Mouse (Mus musculus) induced T-regulatory cell, adult 2 months (primary cell): ENCODE measurements around the gene Efcab6.

ENCODE experiments used
- DNase-seq: peaks from one replicate; pipeline ENCODE4 v3.0.0-alpha.2; 2012; ENCODE audit warnings: low read depth

The Efcab6 gene

GRCm38 (mm10) chr15:84058841-84059240 lies 6.3 kb downstream of the Efcab6 start:
- DNase-seq, result no peak

GRCm38 (mm10) chr15:84056083-84056482 lies 9.1 kb downstream of the Efcab6 start:
- DNase-seq, result no peak

- DNase-seq, result peak; percentile 45
Observed at GRCm38 (mm10) chr15:84053859-84054258, 11.3 kb downstream of the Efcab6 start.

GRCm38 (mm10) chr15:84053240-84053639 lies 11.9 kb downstream of the Efcab6 start:
- DNase-seq, result no peak

- DNase-seq, result no peak
Observed at GRCm38 (mm10) chr15:84052390-84052789, 12.8 kb downstream of the Efcab6 start.

GRCm38 (mm10) chr15:84049570-84049969 lies 15.6 kb downstream of the Efcab6 start:
- no peak for DNase-seq

GRCm38 (mm10) chr15:84045562-84045961 lies 19.6 kb downstream of the Efcab6 start:
- no peak for DNase-seq

- no peak for DNase-seq
Observed at GRCm38 (mm10) chr15:84037067-84037466, 28.1 kb downstream of the Efcab6 start.

GRCm38 (mm10) chr15:84025651-84026050 lies 39.5 kb downstream of the Efcab6 start:
- DNase-seq, result no peak

- no peak for DNase-seq
Observed at GRCm38 (mm10) chr15:84024851-84025250, 40.3 kb downstream of the Efcab6 start.

- DNase-seq, result no peak
Observed at GRCm38 (mm10) chr15:84009366-84010083, 55.7 kb downstream of the Efcab6 start.

- no peak for DNase-seq
Observed at GRCm38 (mm10) chr15:84004306-84004705, 60.9 kb downstream of the Efcab6 start.

GRCm38 (mm10) chr15:83999071-83999470 lies 66.1 kb downstream of the Efcab6 start:
- no peak for DNase-seq

- no peak for DNase-seq
Observed at GRCm38 (mm10) chr15:83998586-83998985, 66.6 kb downstream of the Efcab6 start.

GRCm38 (mm10) chr15:83998115-83998514 lies 67.1 kb downstream of the Efcab6 start:
- no peak for DNase-seq

GRCm38 (mm10) chr15:83997550-83997949 lies 67.6 kb downstream of the Efcab6 start:
- no peak for DNase-seq

- no peak for DNase-seq
Observed at GRCm38 (mm10) chr15:83996864-83997263, 68.3 kb downstream of the Efcab6 start.

GRCm38 (mm10) chr15:83992191-83992590 lies 73.0 kb downstream of the Efcab6 start:
- no peak for DNase-seq

- no peak for DNase-seq
Observed at GRCm38 (mm10) chr15:83991461-83991860, 73.7 kb downstream of the Efcab6 start.

GRCm38 (mm10) chr15:83989241-83989640 lies 75.9 kb downstream of the Efcab6 start:
- DNase-seq, result no peak

- DNase-seq, result no peak
Observed at GRCm38 (mm10) chr15:83988087-83988486, 77.1 kb downstream of the Efcab6 start.

GRCm38 (mm10) chr15:83982186-83982936 lies 82.8 kb downstream of the Efcab6 start:
- no peak for DNase-seq

GRCm38 (mm10) chr15:83978865-83979264 lies 86.3 kb downstream of the Efcab6 start:
- DNase-seq, result no peak
